Mouse (Mus musculus) heart, embryonic 10.5 days (tissue): ENCODE results near the gene Sytl1. TPM values are rescaled to one million over a fixed set of nuclear protein-coding genes. Genes with fewer than 3 reads are reported as not detected.

ENCODE experiments used
- DNase-seq: peaks from one replicate; pipeline ENCODE4 v3.0.0-alpha.2; 2017; ENCODE audit warnings: low spot score
- H3K27ac ChIP-seq: fragments of 300-500 bp; sonication (generic); 2 replicates; pipeline ENCODE4 v1.5.1; 2016; ENCODE audit warnings: mild to moderate bottlenecking
- H3K27me3 ChIP-seq: fragments of 300-500 bp; sonication (generic); 2 replicates; pipeline ENCODE4 v1.6.1; 2016; ENCODE audit warnings: mild to moderate bottlenecking; ENCODE audit not compliant: poor library complexity, insufficient read depth, severe bottlenecking
- H3K36me3 ChIP-seq: fragments of 300-500 bp; sonication (generic); 2 replicates; pipeline ENCODE4 v1.6.1; 2016; ENCODE audit warnings: mild to moderate bottlenecking, moderate library complexity
- H3K4me1 ChIP-seq: fragments of 300-500 bp; sonication (generic); 2 replicates; pipeline ENCODE4 v1.6.1; 2016; ENCODE audit warnings: mild to moderate bottlenecking
- H3K4me3 ChIP-seq: fragments of 300-500 bp; sonication (generic); 2 replicates; pipeline ENCODE4 v1.5.1; 2016; ENCODE audit warnings: mild to moderate bottlenecking, moderate library complexity
- H3K9me3 ChIP-seq: fragments of 300-500 bp; sonication (generic); 2 replicates; pipeline ENCODE4 v1.6.1; 2016; ENCODE audit warnings: mild to moderate bottlenecking, moderate library complexity
- WGBS: fragments of 180-500 bp; shearing (Covaris S2); methylation state at CpG from one replicate; pipeline ENCODE4 v1.1.7; 2016; 5-methylcytosine and 5-hydroxymethylcytosine counted together
- polyA plus RNA-seq: library from polyadenylated mRNA; unstranded; fragments of >200 nt; fragmentation: Nextera tagmentation; extraction: Ambion mirVana; gene quantifications from 2 replicates; pipeline ENCODE4 v1.2.1, GENCODE M21; 2016

Sytl1 gene
- polyA plus RNA-seq, 1 experiment from 2014 or later: 0.60 TPM

DNA sequence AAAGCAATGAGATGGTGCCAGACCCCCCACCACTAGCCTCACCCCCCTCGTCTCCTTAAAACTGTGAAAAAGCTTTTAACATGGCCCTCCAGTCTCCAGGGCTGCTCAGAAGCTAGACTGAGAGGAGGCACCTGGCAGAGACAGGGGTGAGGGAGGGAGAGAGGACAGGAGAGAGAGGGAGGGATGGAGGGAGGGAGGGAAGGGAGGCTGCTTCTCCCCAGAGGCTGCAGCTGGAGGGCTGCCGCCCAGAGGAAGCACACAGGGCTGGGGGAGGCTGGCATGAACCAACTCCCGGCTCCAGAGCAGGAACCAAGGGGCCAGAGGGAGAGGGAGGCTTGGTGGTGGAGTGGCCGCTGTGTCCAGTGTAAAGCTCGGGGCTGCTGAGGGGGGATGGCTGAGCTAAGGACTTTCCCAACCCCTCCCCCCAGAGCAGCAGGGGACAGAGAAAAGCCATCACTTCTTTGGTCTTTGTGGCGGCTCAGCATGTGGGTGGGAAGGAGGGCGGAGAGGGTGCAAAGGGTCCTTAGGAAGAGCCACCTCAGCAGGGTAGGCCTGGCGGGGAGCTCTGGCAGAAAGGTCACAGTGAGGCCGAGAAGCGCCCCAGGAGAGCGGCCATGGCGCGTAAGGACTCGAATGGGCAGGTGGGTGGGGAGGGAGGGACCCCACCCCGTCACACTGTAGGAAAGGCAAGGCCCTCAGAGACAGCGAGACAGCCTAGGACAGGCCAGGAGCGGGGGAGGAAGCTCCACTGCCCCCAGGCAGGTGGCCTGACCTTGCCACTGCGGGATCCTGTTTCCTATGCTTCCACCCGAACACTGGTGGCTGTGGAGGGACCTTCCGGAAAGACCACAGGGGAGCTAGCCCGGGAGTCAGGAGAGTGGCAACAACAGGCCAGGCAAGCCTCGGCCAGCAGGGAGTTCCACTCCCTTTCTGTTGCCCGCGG, 30.3 kb upstream of the Sytl1 start:
- H3K27me3 ChIP-seq: peaks cover 11% of the 10 kb centered on the region; the same call in 1 of the 2 replicates
- H3K9me3 ChIP-seq: no peaks in the 10 kb centered on the region
- H3K4me3 ChIP-seq: peak overlapping the region; percentile 25
- peak overlapping the region; percentile 82 for H3K27ac ChIP-seq
- H3K4me1 ChIP-seq: peaks cover 46% of the 10 kb centered on the region
- H3K36me3 ChIP-seq: peaks cover 24% of the 10 kb centered on the region
- 17% methylated on average over 24 of the region's 24 CpGs for WGBS
- DNase-seq: no peak

DNA sequence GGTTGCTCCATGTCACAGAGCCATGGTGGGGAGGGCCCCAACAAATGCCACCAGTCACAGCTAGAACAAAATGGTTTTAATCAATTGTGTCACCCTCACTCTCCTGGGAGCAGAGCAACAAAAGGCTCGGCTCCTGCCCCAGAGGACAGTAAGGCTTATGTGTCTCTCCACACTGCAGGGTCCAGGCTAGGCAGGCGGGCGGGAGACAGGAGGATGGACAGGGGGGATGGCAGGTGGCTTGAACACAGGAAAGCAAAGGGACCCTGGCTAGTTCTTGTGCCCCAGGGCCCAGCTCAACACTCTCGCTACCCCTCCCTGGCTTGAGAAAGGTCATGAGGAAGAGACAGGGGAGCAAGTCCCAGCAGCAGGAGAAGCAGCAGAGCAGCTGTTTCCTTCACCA, 29.5 kb upstream of the Sytl1 start:
- peaks cover 24% of the 10 kb centered on the region for H3K36me3 ChIP-seq
- H3K4me3 ChIP-seq: no peak overlapping the region
- WGBS: 70% methylated on average over 4 of the region's 4 CpGs
- H3K27ac ChIP-seq: peak overlapping the region; percentile 82
- DNase-seq: no peak
- H3K4me1 ChIP-seq: peaks cover 39% of the 10 kb centered on the region
- no peaks in the 10 kb centered on the region for H3K9me3 ChIP-seq
- H3K27me3 ChIP-seq: peaks cover 11% of the 10 kb centered on the region; the same call in 1 of the 2 replicates

DNA sequence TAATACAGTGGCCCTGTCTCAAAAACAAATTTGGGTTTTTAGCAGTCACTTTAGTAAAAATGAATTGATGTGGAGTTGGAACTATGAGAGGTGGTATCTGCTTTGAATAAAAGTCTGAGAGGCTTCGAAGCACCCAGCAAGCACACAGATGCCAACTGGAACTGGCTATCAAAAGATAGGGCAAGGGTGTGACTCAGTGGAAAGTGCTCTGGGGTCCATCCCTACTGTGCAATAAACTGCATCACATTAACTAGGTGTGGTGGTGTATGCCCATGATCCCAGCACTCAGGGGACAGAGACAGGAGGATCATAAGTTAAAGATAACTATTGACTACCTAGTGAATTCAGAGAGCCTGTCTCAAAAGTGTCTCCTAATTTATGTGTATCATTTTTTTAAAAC, 28.3 kb upstream of the Sytl1 start:
- Histone ChIP-seq H3K4me3 (no peak overlapping the region), H3K36me3 (peaks cover 19% of the 10 kb centered on the region), H3K9me3 (no peaks in the 10 kb centered on the region), H3K4me1 (peaks cover 31% of the 10 kb centered on the region), H3K27me3 (peaks cover 11% of the 10 kb centered on the region; the same call in 1 of the 2 replicates), H3K27ac (no peak overlapping the region)
- WGBS: 77% methylated on average over 1 of the region's 1 CpGs
- DNase-seq: no peak

DNA sequence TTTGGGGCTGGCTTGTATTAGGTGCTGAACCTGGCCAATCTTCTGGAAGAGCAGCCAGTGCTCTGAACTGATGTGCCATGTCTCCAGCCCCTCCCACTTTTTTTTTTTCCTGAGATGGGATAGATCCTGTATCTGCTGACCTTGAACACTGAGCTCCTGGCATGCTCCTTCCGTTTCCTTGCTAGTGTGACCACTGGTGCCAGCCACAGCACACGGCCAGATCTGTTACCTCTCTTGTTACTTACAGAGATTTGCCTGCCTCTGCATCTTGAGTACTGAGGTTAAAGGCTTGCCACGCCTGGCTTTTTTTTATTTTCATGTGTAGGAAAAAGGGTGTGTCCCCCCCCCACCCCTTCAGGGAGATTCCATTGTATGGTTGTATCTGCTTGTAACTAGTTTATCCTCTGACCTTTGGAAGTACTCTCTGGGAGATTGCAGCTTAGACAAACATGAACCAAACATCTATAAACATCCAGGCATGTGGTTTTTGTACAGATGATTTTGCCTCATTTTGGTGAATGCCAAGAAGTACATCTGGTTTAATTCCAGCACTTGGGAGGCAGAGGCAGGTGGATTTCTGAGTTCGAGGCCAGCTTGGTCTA, 23.7 kb upstream of the Sytl1 start:
- H3K36me3 ChIP-seq: no peaks in the 10 kb centered on the region
- no peaks in the 10 kb centered on the region for H3K9me3 ChIP-seq
- DNase-seq: no peak
- H3K4me1 ChIP-seq: peaks cover 42% of the 10 kb centered on the region
- no peak overlapping the region for H3K4me3 ChIP-seq
- 77% methylated on average over 4 of the region's 4 CpGs for WGBS
- H3K27me3 ChIP-seq: no peaks in the 10 kb centered on the region
- peak overlapping the region; percentile 33; the same call in 1 of the 2 replicates for H3K27ac ChIP-seq

DNA sequence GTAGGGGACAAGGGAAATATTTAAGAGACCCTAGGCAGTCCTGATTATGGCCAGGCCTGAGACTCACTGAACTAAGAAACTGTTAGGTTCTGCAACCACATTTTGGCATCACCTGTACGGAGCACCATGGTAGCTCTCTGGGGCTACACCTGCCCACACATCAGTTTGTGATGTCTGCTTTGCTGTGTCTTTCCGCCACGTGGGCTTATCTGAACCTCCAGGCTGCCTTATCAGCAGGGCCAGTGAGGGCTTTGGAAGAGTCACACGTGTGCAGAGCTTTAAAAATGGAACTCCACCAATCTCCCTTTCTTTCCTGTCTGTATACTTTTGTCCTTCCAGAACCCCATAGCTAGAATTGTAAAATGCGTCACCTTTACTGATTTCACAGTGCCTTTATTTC, 23.0 kb upstream of the Sytl1 start:
- Histone ChIP-seq H3K27me3 (no peaks in the 10 kb centered on the region), H3K9me3 (no peaks in the 10 kb centered on the region), H3K36me3 (no peaks in the 10 kb centered on the region), H3K4me1 (peaks cover 48% of the 10 kb centered on the region), H3K27ac (peak overlapping the region; percentile 33), H3K4me3 (no peak overlapping the region)
- 31% methylated on average over 5 of the region's 5 CpGs for WGBS
- peak; percentile 90 for DNase-seq

DNA sequence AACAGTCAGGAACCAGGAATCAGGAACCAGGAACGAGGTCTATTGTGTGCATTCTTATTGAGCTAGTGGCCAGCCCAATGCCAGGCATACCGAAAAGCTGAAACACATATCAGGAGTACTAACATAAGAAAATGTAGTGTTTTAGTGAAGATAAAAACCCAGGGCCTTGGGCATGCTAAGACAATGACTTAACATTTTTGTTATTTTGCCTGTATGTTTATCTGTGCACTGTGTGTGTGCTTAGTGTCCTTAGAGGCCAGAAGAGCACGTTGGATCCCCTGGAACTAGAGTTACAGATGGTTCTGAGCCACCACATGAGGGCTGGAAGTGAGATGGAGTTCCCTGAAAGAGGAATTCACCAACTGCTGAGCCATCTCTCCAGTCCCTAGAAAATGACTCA, 22.4 kb upstream of the Sytl1 start:
- WGBS: 69% methylated on average over 3 of the region's 3 CpGs
- no peak for DNase-seq
- peak overlapping the region; percentile 69; the same call in 1 of the 2 replicates for H3K27ac ChIP-seq
- H3K27me3 ChIP-seq: no peaks in the 10 kb centered on the region
- H3K4me1 ChIP-seq: peaks cover 51% of the 10 kb centered on the region
- H3K4me3 ChIP-seq: no peak overlapping the region
- H3K36me3 ChIP-seq: no peaks in the 10 kb centered on the region
- no peaks in the 10 kb centered on the region for H3K9me3 ChIP-seq

DNA sequence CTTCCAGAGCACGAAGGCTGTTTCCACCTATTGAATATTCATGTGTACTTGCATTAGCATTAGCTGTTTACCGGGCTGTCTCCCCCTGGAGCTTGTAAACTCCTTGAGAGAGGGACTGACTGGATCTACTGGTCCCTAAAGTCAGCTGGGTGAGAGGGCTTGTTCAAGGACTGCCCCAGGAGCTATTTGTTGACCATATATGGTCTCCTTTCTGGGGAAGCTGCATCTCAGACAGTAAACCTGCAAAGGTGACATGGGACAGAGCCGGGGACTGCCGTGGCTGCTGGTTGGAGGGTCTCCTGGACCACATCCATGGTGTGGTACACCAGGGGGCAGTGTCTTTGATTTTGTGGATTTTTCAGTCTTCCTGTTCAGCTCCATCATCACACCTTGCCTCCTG, 19.7 kb upstream of the Sytl1 start:
- peak overlapping the region; percentile 43; the same call in 1 of the 2 replicates for H3K4me3 ChIP-seq
- H3K36me3 ChIP-seq: no peaks in the 10 kb centered on the region
- no peaks in the 10 kb centered on the region for H3K27me3 ChIP-seq
- H3K27ac ChIP-seq: peak overlapping the region; percentile 92
- no peak for DNase-seq
- peaks cover 51% of the 10 kb centered on the region for H3K4me1 ChIP-seq
- no peaks in the 10 kb centered on the region for H3K9me3 ChIP-seq
- 15% methylated on average over 4 of the region's 4 CpGs for WGBS

DNA sequence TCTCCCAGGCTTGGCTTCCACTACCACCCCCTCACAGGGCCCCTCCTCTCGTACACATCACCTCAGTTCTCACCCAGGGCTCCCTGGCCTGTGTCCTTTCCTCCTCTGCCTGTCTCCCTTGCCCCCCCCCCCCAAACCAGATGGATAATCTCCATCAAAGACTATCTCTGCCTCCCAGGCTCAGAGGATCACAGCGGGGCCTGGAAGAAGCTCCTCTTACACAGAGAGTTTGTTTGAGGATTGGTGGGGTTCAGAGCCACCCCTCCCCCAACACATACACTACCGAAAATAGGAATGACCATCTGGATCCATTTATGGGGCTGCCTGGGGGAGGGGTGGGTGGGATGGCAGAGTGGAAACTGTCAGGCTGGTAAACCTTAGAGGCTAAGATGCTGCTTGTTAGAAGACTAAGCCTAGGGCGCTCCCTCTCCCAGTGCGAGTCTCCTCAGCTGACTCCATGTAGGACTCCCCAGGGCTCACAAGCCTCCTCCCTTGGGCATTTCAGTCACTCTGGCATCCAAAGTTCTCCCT, 19.1 kb upstream of the Sytl1 start:
- H3K9me3 ChIP-seq: no peaks in the 10 kb centered on the region
- H3K27me3 ChIP-seq: no peaks in the 10 kb centered on the region
- peak overlapping the region; percentile 92 for H3K27ac ChIP-seq
- peaks cover 53% of the 10 kb centered on the region for H3K4me1 ChIP-seq
- no peaks in the 10 kb centered on the region for H3K36me3 ChIP-seq
- DNase-seq: no peak
- WGBS: 7% methylated on average over 5 of the region's 5 CpGs
- H3K4me3 ChIP-seq: peak overlapping the region; percentile 43

DNA sequence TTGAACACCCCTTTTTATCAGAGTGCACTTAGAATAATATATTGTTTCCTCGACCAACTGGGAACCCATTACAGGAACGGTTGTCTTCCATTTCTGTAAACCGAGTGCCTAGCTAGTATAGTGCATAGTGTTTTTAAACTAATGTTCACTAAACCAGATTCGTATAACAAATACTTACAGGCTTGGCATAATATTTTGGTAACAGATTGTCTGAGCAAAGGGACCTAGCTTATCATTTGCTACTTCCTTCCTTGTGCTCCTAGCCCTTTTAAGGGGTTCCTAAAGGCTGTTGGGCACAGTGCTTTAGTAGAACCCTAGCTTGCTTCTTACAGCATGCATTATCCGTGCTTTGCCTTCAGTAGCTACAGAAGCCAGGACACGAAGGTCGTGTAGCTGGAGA, 18.6 kb upstream of the Sytl1 start:
- Histone ChIP-seq H3K4me1 (peaks cover 57% of the 10 kb centered on the region), H3K27ac (peak overlapping the region; percentile 92), H3K27me3 (no peaks in the 10 kb centered on the region), H3K9me3 (no peaks in the 10 kb centered on the region), H3K36me3 (no peaks in the 10 kb centered on the region), H3K4me3 (peak overlapping the region; percentile 43)
- no peak for DNase-seq
- WGBS: 21% methylated on average over 7 of the region's 7 CpGs

DNA sequence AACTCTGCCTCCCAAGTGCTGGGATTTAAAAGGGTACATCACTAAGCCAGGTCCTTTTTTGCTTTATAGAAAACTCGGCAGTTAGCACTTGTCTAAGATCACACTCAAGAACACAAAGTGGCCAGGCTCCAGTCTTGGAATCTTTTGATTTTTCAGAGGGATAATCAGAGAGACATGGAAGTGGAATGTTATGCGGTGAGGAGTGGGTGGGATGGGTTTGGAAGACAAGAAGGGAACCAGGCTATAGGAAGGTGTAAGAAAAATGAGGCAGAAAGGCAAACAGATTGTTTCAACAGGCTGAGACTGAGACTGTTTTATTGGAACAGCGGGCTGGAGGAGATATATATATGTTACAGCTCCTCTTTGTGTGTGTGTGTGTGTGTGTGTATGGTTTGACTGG, 15.6 kb upstream of the Sytl1 start:
- peak overlapping the region; percentile 82 for H3K4me3 ChIP-seq
- peaks cover 4% of the 10 kb centered on the region; the same call in 1 of the 2 replicates for H3K36me3 ChIP-seq
- 84% methylated on average over 3 of the region's 3 CpGs for WGBS
- H3K27me3 ChIP-seq: no peaks in the 10 kb centered on the region
- no peaks in the 10 kb centered on the region for H3K9me3 ChIP-seq
- DNase-seq: no peak
- peaks cover 45% of the 10 kb centered on the region for H3K4me1 ChIP-seq
- H3K27ac ChIP-seq: peak overlapping the region; percentile 92

DNA sequence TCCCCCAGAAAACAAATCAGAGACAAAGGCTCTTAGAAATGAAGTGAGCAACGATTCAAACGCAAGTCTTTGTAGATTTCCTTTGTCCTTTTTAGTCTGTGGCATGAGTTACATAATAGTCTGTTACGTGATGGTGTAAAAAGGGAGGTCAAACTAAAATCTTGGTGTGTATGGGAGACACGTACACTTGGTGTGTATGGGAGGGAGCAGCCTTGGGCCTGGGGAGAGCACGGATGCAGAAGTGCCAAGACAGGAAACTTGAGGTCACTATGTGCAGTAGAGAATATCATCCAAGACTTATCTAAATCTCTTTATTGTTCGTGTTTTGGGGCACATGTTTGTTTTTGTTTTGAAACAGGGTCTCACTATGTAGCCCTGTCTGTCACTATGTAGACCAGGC, 15.2 kb upstream of the Sytl1 start:
- Histone ChIP-seq H3K27ac (peak overlapping the region; percentile 92), H3K27me3 (no peaks in the 10 kb centered on the region), H3K4me1 (peaks cover 41% of the 10 kb centered on the region), H3K4me3 (peak overlapping the region; percentile 82), H3K9me3 (no peaks in the 10 kb centered on the region), H3K36me3 (peaks cover 4% of the 10 kb centered on the region; the same call in 1 of the 2 replicates)
- 28% methylated on average over 6 of the region's 6 CpGs for WGBS
- no peak for DNase-seq

DNA sequence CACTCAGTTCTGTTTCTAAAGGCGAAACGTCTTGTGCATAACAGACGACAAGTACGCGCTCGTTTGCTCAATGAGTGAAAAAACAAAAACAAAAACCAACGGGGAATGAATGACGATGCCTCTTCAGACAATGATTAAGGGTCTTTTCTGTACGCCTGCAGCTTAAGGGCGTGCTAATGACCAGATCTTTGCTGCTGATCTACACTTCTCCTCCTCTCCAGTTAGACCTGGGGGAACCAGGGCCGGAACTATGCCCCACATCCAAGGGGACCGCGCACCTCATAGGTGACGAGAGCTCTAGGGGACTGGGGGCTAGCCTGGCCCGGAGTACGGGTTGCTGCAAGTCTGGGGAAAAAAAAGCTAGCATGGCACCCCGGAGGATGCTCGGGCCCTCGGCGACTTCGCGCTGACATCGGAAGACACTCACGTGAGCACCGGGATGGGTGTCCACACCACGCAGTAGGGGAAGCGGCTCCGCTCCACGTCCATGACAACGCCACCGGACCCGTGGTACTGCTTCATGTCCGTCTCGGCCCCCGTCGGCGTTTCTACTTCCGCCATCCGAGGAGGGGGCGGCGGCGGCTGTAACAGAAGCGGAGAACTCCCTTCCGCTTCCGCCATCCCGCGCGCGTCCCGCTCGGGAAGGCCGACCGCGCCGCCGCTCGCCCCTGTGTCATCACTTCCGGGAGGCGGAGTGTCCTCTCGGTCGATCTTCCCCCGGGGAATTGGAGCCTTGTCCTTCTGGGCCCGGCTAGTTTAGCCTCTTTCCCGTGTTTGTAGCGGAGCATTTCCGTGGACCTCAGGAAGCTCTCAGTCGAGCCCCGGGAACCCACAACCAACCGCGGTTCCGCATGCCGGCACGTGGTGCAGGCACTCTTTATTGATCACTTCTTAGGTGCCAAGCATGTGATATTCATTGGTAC, 14.5 kb upstream of the Sytl1 start, which contains the start of gene Tmem222:
Tmem222 (minus strand) TSS at position 689 of the 923 bp plus-strand sequence.
- peak within 1 kb of the TSS; percentile 92 for H3K27ac ChIP-seq
- DNase-seq: peak; percentile 97
- under 1% methylated on average over 73 of the region's 73 CpGs for WGBS
- peaks cover 34% of the 10 kb centered on the region for H3K4me1 ChIP-seq
- H3K4me3 ChIP-seq: peak within 1 kb of the TSS; percentile 82
- H3K36me3 ChIP-seq: peaks cover 4% of the 10 kb centered on the region; the same call in 1 of the 2 replicates
- H3K9me3 ChIP-seq: no peaks in the 10 kb centered on the region
- no peaks in the 10 kb centered on the region for H3K27me3 ChIP-seq
